Mouse (Mus musculus): ENCODE data around the gene Mesp2.

DNA sequence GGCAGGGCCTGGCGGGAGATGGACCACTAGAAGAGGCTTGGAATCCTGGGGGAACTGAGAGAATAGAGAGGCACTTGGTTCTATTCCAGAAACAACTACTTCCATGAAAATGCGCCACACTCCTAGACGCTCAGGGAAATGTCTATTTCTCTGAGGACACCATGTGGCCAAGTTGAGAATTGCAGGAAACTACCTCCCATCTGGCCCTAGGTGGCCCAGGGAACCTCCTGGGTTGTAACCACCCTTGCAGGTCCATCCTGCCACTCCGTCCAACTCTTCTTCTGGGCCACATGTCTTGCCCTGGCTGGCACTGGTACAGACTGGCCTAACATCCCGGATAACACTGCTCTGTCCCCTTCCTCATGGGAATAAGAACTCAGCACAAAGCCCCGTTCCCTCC lies 24.2 kb upstream of the Mesp2 start:
- no peak for TF ChIP-seq POLR2A (IDR thresholded peaks at IDR 0.05; ENCODE audit: borderline replicate concordance, low read depth, low read length)
- TF ChIP-seq CTCF (IDR thresholded peaks at IDR 0.05; ENCODE audit: low read depth, low read length), result no peak

Data from bone marrow macrophage, adult 2 months (primary cell).